Mouse (Mus musculus) CH12.LX (cell line): ENCODE data around the gene Fam71f1. TPM values are rescaled to one million over a fixed set of nuclear protein-coding genes. Genes with fewer than 3 reads are reported as not detected.
A peak's percentile ranks its signal among the peaks of the same experiment; 100 is the strongest.

ENCODE experiments used
- DNase-seq: peaks from one replicate; pipeline ENCODE4 v3.0.0-alpha.2; 2013; ENCODE audit errors: extremely low read depth
- H3K27ac ChIP-seq: 2 replicates; pipeline ENCODE4 v1.5.1; 2012; ENCODE audit warnings: low read depth, mild to moderate bottlenecking, control low read depth, moderate library complexity; ENCODE audit not compliant: insufficient read depth
- H3K27me3 ChIP-seq: replicated peaks from 2 replicates; pipeline ENCODE3; 2012; ENCODE audit warnings: inconsistent platforms
- H3K36me3 ChIP-seq, 2 experiments: replicated peaks in 1 of 2; 2 replicates each; pipeline versions ENCODE3 to v1.6.1; 2012; ENCODE audit warnings: inconsistent platforms in 1 of 2, low read length in 1 of 2, mild to moderate bottlenecking in 1 of 2, mixed read lengths in 1 of 2, moderate library complexity in 1 of 2; ENCODE audit not compliant: control insufficient read depth in 1 of 2, insufficient read depth in 1 of 2
- H3K4me1 ChIP-seq, 2 experiments: 2 replicates each; pipeline ENCODE4 v1.6.1; 2012; ENCODE audit warnings: inconsistent platforms in 1 of 2, moderate library complexity in 1 of 2; ENCODE audit not compliant: insufficient read depth in 2 of 2, control insufficient read depth in 1 of 2
- H3K4me2 ChIP-seq: 2 replicates; pipeline ENCODE4 v1.6.1; 2012; ENCODE audit warnings: low read depth, mild to moderate bottlenecking, control low read depth; ENCODE audit not compliant: poor library complexity, insufficient read depth, severe bottlenecking
- H3K4me3 ChIP-seq, 3 experiments: fragments of 150-350 bp in 1 of 3; sonication (generic) in 1 of 3; replicated peaks in 1 of 3; 2 replicates each; pipeline versions ENCODE3 to v1.5.1; 2011 to 2012; ENCODE audit warnings: low read depth in 2 of 3, low read length in 2 of 3, mild to moderate bottlenecking in 2 of 3, moderate library complexity in 2 of 3, control low read depth in 1 of 3, improper control_type of control experiment in 1 of 3, inconsistent platforms in 1 of 3, mixed read lengths in 1 of 3; ENCODE audit not compliant: poor library complexity in 1 of 3
- H3K79me2 ChIP-seq: replicated peaks from 2 replicates; pipeline ENCODE4 v1.6.1; 2012; ENCODE audit warnings: mild to moderate bottlenecking, moderate library complexity; ENCODE audit not compliant: control insufficient read depth, poor library complexity, insufficient read depth, severe bottlenecking; ENCODE audit errors: extremely low read depth
- H3K9ac ChIP-seq: 2 replicates; pipeline ENCODE4 v1.6.1; 2012; ENCODE audit warnings: low read depth, mild to moderate bottlenecking, control low read depth, moderate library complexity; ENCODE audit not compliant: insufficient read depth
- H3K9me3 ChIP-seq: replicated peaks from 2 replicates; pipeline ENCODE3; 2012; ENCODE audit warnings: low read length, inconsistent platforms, mixed read lengths
- BHLHE40 ChIP-seq: IDR thresholded peaks from 2 replicates; pipeline ENCODE4 v1.6.1; 2011; ENCODE audit warnings: mild to moderate bottlenecking, low read depth, low read length, improper control_type of control experiment
- CHD1 ChIP-seq: IDR thresholded peaks from 2 replicates; pipeline ENCODE4 v1.6.1; 2012; ENCODE audit warnings: low read depth, low read length, improper control_type of control experiment, inconsistent platforms
- CHD2 ChIP-seq: IDR thresholded peaks from 2 replicates; pipeline ENCODE4 v1.6.1; 2011; ENCODE audit warnings: low read length, improper control_type of control experiment
- CTCF ChIP-seq, 2 experiments: IDR thresholded peaks in 1 of 2; conservative IDR thresholded peaks in 1 of 2; 2 replicates each; pipeline ENCODE4 v1.5.1; 2011 to 2012; ENCODE audit warnings: low read depth in 2 of 2, low read length in 2 of 2, improper control_type of control experiment in 1 of 2, inconsistent platforms in 1 of 2, mild to moderate bottlenecking in 1 of 2, moderate library complexity in 1 of 2
- E2F4 ChIP-seq: IDR thresholded peaks from 2 replicates; pipeline ENCODE4 v1.6.1; 2011; ENCODE audit warnings: low read depth, low read length, improper control_type of control experiment; ENCODE audit not compliant: insufficient replicate concordance
- ELF1 ChIP-seq: IDR thresholded peaks from 2 replicates; pipeline ENCODE4 v1.6.1; 2014; ENCODE audit warnings: low read depth, mild to moderate bottlenecking, inconsistent platforms, low read length, improper control_type of control experiment
- EP300 ChIP-seq: IDR thresholded peaks from 2 replicates; pipeline ENCODE4 v1.6.1; 2011; ENCODE audit warnings: low read length, improper control_type of control experiment
- ETS1 ChIP-seq: conservative IDR thresholded peaks from 2 replicates; pipeline ENCODE4 v1.6.1; 2012; ENCODE audit warnings: low read depth, mild to moderate bottlenecking, inconsistent platforms, low read length, improper control_type of control experiment, moderate library complexity
- GABPA ChIP-seq: IDR thresholded peaks from 2 replicates; pipeline ENCODE4 v1.6.1; 2012; ENCODE audit warnings: low read depth, low read length, improper control_type of control experiment, inconsistent platforms; ENCODE audit not compliant: insufficient replicate concordance
- HCFC1 ChIP-seq: IDR thresholded peaks from 2 replicates; pipeline ENCODE4 v1.6.1; 2012; ENCODE audit warnings: low read depth, mild to moderate bottlenecking, inconsistent platforms, low read length, improper control_type of control experiment
- IRF4 ChIP-seq: IDR thresholded peaks from 2 replicates; pipeline ENCODE4 v1.6.1; 2014; ENCODE audit warnings: low read depth, mild to moderate bottlenecking, inconsistent platforms, low read length, improper control_type of control experiment
- JUN ChIP-seq: IDR thresholded peaks from 2 replicates; pipeline ENCODE4 v1.6.1; 2011; ENCODE audit warnings: low read depth, mild to moderate bottlenecking, low read length, improper control_type of control experiment, moderate library complexity; ENCODE audit not compliant: insufficient read depth
- JUND ChIP-seq: conservative IDR thresholded peaks from 2 replicates; pipeline ENCODE4 v1.6.1; 2011; ENCODE audit warnings: low read depth, low read length, improper control_type of control experiment
- KAT2A ChIP-seq: IDR thresholded peaks from 2 replicates; pipeline ENCODE4 v1.6.1; 2012; ENCODE audit warnings: low read length, improper control_type of control experiment, inconsistent platforms; ENCODE audit not compliant: insufficient replicate concordance
- MAFK ChIP-seq: IDR thresholded peaks from 2 replicates; pipeline ENCODE4 v1.6.1; 2011; ENCODE audit warnings: low read length, improper control_type of control experiment; ENCODE audit not compliant: insufficient replicate concordance
- MAX ChIP-seq: IDR thresholded peaks from 2 replicates; pipeline ENCODE4 v1.6.1; 2011; ENCODE audit warnings: low read length, improper control_type of control experiment
- MAZ ChIP-seq: IDR thresholded peaks from 2 replicates; pipeline ENCODE4 v1.6.1; 2012; ENCODE audit warnings: low read depth, mild to moderate bottlenecking, inconsistent platforms, low read length, improper control_type of control experiment, moderate library complexity
- MEF2A ChIP-seq: IDR thresholded peaks from 2 replicates; pipeline ENCODE4 v1.6.1; 2014; ENCODE audit warnings: low read depth, mild to moderate bottlenecking, inconsistent platforms, low read length, improper control_type of control experiment, borderline replicate concordance
- MXI1 ChIP-seq: IDR thresholded peaks from 2 replicates; pipeline ENCODE4 v1.6.1; 2011; ENCODE audit warnings: mild to moderate bottlenecking, low read depth, low read length, improper control_type of control experiment
- MYC ChIP-seq: IDR thresholded peaks from 2 replicates; pipeline ENCODE4 v1.6.1; 2011; ENCODE audit warnings: low read depth, mild to moderate bottlenecking, improper control_type of control experiment, low read length
- NELFE ChIP-seq: IDR thresholded peaks from 2 replicates; pipeline ENCODE4 v1.6.1; 2011; ENCODE audit warnings: low read depth, low read length, improper control_type of control experiment
- NRF1 ChIP-seq: IDR thresholded peaks from 2 replicates; pipeline ENCODE4 v1.6.1; 2014; ENCODE audit warnings: low read depth, mild to moderate bottlenecking, inconsistent platforms, low read length, improper control_type of control experiment, moderate library complexity
- PAX5 ChIP-seq: IDR thresholded peaks from 2 replicates; pipeline ENCODE4 v1.6.1; 2012; ENCODE audit warnings: low read length, inconsistent platforms, mixed read lengths
- POLR2A ChIP-seq: IDR thresholded peaks from 2 replicates; pipeline ENCODE4 v1.6.1; 2011; ENCODE audit warnings: low read depth, mild to moderate bottlenecking, improper control_type of control experiment, low read length
- POLR2AphosphoS2 ChIP-seq: IDR thresholded peaks from 2 replicates; pipeline ENCODE4 v1.6.1; 2011; ENCODE audit warnings: low read depth, low read length, improper control_type of control experiment
- RAD21 ChIP-seq: IDR thresholded peaks from 2 replicates; pipeline ENCODE4 v1.6.1; 2011; ENCODE audit warnings: low read depth, mild to moderate bottlenecking, low read length, improper control_type of control experiment, moderate library complexity
- SMC3 ChIP-seq: IDR thresholded peaks from 2 replicates; pipeline ENCODE4 v1.6.1; 2011; ENCODE audit warnings: low read depth, low read length, improper control_type of control experiment
- TBP ChIP-seq: conservative IDR thresholded peaks from 2 replicates; pipeline ENCODE4 v1.6.1; 2011; ENCODE audit warnings: low read depth, low read length, improper control_type of control experiment
- TCF12 ChIP-seq: IDR thresholded peaks from 2 replicates; pipeline ENCODE4 v1.6.1; 2014; ENCODE audit warnings: low read depth, mild to moderate bottlenecking, inconsistent platforms, low read length, improper control_type of control experiment
- UBTF ChIP-seq: IDR thresholded peaks from 2 replicates; pipeline ENCODE4 v1.6.1; 2012; ENCODE audit warnings: low read depth, mild to moderate bottlenecking, inconsistent platforms, low read length, improper control_type of control experiment, moderate library complexity
- USF1 ChIP-seq: IDR thresholded peaks from 2 replicates; pipeline ENCODE4 v1.6.1; 2014; ENCODE audit warnings: low read depth, mild to moderate bottlenecking, inconsistent platforms, low read length, improper control_type of control experiment
- USF2 ChIP-seq: conservative IDR thresholded peaks from 2 replicates; pipeline ENCODE4 v1.6.1; 2011; ENCODE audit warnings: low read depth, low read length, improper control_type of control experiment
- ZC3H11A ChIP-seq: IDR thresholded peaks from 2 replicates; pipeline ENCODE4 v1.6.1; 2012; ENCODE audit warnings: low read depth, mild to moderate bottlenecking, inconsistent platforms, low read length, improper control_type of control experiment
- ZKSCAN1 ChIP-seq: IDR thresholded peaks from 2 replicates; pipeline ENCODE4 v1.6.1; 2012; ENCODE audit warnings: low read depth, inconsistent platforms, low read length, improper control_type of control experiment, borderline replicate concordance
- ZMIZ1 ChIP-seq: IDR thresholded peaks from 2 replicates; pipeline ENCODE4 v1.6.1; 2012; ENCODE audit warnings: low read depth, mild to moderate bottlenecking, inconsistent platforms, low read length, improper control_type of control experiment
- ZNF384 ChIP-seq: IDR thresholded peaks from 2 replicates; pipeline ENCODE4 v1.6.1; 2012; ENCODE audit warnings: low read depth, low read length, improper control_type of control experiment, inconsistent platforms
- dilution Hi-C: fragments of 300-500 bp; cut with MboI; formaldehyde crosslinking; loops from 2 replicates; pipeline ENCODE4 v1.14.3; 2020; ENCODE audit warnings: low sequenced_read_pairs; ENCODE audit not compliant: extremely low pct_unique_long_range_greater_than_20kb, extremely low pct_ligation_motif_present
- in situ Hi-C: fragments of 300-500 bp; cut with MboI; formaldehyde crosslinking; loops from 3 replicates; pipeline ENCODE4 v1.14.3; 2019; ENCODE audit warnings: low sequenced_read_pairs, low pct_ligation_motif_present, low pct_unique_long_range_greater_than_20kb, mixed read lengths
- polyA plus RNA-seq: library from polyadenylated mRNA; unstranded; fragments of >175 nt; gene quantifications from 2 replicates; pipeline ENCODE4 v1.2.1, GENCODE M21; 2012; ENCODE audit warnings: low read depth; ENCODE audit not compliant: insufficient read length
- total RNA-seq, 2 experiments: library from RNA; depleted of rRNA; stranded (reverse); fragments of 300-350 nt in 1 of 2; fragments of >200 nt in 1 of 2; gene quantifications; 2 replicates each; pipeline ENCODE4 v1.2.3; 2012 to 2014

The Fam71f1 gene
- total and polyA plus RNA-seq, 3 experiments = not detected

DNA sequence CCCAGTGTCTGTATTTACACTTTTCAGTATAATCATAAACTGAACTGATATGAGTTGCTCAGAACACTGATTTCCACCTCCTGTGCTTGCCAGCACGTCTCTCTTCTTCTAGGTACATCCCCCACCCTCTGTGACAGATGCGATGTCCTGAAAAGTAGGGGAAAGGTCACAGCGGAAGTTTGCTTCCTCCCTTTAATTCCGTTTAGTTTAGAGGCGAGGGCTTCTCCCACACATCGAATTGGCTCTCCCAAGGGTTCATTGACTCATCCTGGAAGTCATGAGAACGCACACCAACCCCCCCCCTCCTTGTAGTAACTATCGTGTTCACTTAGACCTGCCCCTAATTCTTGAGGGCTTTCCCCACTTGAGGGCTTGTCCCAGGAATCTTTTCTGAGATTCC lies 48.0 kb upstream of the Fam71f1 start (continued):
- peak; percentile 93 for TF ChIP-seq ETS1
- TF ChIP-seq USF1 = no peak
- TF ChIP-seq, all 38 proteins: peak for 13

DNA sequence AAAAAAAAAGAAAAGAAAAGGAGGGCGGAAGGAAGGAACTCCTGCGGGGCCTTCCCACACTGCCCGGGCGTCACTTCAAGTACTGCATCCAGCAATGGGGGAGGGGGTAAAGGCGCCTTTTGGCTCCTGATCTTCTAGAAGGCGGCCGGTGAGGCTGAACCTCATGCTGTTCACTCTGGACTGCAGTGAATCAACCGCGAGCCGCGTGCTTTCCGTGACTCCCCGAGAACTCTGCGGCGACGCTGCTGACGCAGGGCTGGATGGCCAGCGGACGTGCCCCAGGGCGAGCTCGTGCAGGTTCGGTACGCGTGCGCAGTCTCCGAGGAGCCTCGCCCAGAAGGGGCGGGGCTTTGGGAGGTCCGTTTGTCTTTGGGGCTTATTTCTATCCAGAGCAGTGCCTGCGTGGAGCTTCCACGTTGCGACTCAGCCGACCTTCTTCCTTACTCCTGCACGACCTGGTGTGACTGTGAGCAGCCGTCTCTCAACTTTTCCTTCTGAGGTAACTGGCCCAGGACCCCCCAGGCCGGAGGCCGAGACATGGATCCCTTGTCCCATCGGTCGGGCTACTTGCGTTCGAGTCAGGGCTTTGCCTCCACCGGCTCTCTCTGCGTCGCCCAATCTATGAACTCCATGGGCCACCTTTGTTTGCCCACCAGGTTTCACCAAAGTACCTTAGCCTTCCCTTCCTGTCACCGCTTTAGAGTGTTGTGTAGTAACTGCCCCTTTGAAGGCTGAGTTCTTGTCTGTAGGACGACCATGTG lies 46.4 kb upstream of the Fam71f1 start, which contains the start of gene Hilpda:
TSS of gene Hilpda (plus strand) at position 177 of the 761 bp plus-strand sequence.
- Histone ChIP-seq H3K4me1 (peaks cover 0 to 23% of the 10 kb centered on the region in 2 experiments; a peak in 3 of 4 replicates), H3K4me2 (peak within 1 kb of the TSS; percentile 95), H3K27me3 (peaks cover 7% of the 10 kb centered on the region), H3K9ac (peak within 1 kb of the TSS; percentile 59), H3K9me3 (no peaks in the 10 kb centered on the region), H3K27ac (peak within 1 kb of the TSS; percentile 32), H3K4me3 (peak within 1 kb of the TSS; percentile 73 to 95 (median 73)), H3K79me2 (peaks cover 10% of the 10 kb centered on the region; the same call in 1 of the 2 replicates), H3K36me3 (peaks cover 8 to 32% of the 10 kb centered on the region in 2 experiments)
- DNase-seq = peak; percentile 97
- dilution Hi-C loops = no loop called here
- in situ Hi-C loops = loop anchor here (10.0 kb wide), 1 partner anchor 68 kb away; no protein-coding TSS in a partner anchor
- no peak for TF ChIP-seq SMC3
- no peak for TF ChIP-seq RAD21
- peak; percentile 80; the same call in 1 of the 2 replicates for TF ChIP-seq TCF12
- TF ChIP-seq ZKSCAN1 = no peak
- no peak for TF ChIP-seq ZC3H11A
- TF ChIP-seq POLR2AphosphoS2 = no peak
- TF ChIP-seq ELF1 = no peak
- no peak for TF ChIP-seq MAZ
- no peak; the same call in 1 of the 2 replicates for TF ChIP-seq HCFC1
- TF ChIP-seq USF1 = no peak
- no peak for TF ChIP-seq E2F4
- TF ChIP-seq IRF4 = no peak
- no peak for TF ChIP-seq PAX5
- peak; percentile 91 for TF ChIP-seq POLR2A
- no peak for TF ChIP-seq USF2
- peak; percentile 66 for TF ChIP-seq ZNF384
- peak; percentile 88; the same call in 1 of the 2 replicates for TF ChIP-seq MYC
- TF ChIP-seq EP300 = no peak
- TF ChIP-seq BHLHE40 = peak; percentile 97
- peak; percentile 94 for TF ChIP-seq NRF1
- no peak for TF ChIP-seq JUND
- TF ChIP-seq MAFK = no peak
- TF ChIP-seq CHD1 = no peak
- peak; percentile 76 for TF ChIP-seq CHD2
- TF ChIP-seq MAX = peak; percentile 91; the same call in 1 of the 2 replicates
- peak; percentile 70 for TF ChIP-seq NELFE
- no peak for TF ChIP-seq MEF2A
- TF ChIP-seq ZMIZ1 = peak; percentile 49; the same call in 1 of the 2 replicates
- TF ChIP-seq UBTF = 0 out of 2 replicates have a peak, but pooled peaks have one; percentile 32
- TF ChIP-seq TBP = peak; percentile 87
- TF ChIP-seq CTCF (conservative IDR thresholded peaks at IDR 0.05 in 1 of 2, IDR thresholded peaks at IDR 0.05 in 1 of 2; ENCODE audit: low read depth in 2 of 2, low read length in 2 of 2) = no peak
- TF ChIP-seq KAT2A = no peak
- TF ChIP-seq JUN = no peak
- peak; percentile 83 for TF ChIP-seq MXI1
- TF ChIP-seq GABPA = no peak
